Mouse (Mus musculus): Measurements from ENCODE around the gene Dgkd. TPM values are rescaled to one million over a fixed set of nuclear protein-coding genes. Genes with fewer than 3 reads are reported as not detected.

The Dgkd gene
- total and polyA plus RNA-seq, 3 experiments: 23.5 to 47.3 (median 40.8) TPM

GRCm38 (mm10) chr1:87852081-87852790 is 851 bp upstream of the Dgkd start:
- WGBS: 49% methylated on average over 5 of the region's 5 CpGs
- DNase-seq: no peak
- H3K4me1 ChIP-seq (ENCODE audit: control insufficient read depth, insufficient read depth, low read length): peaks cover 15% of the 10 kb centered on the region
- H3K36me3 ChIP-seq (ENCODE audit: control insufficient read depth, insufficient read depth, low read length): peaks cover 5% of the 10 kb centered on the region
- TF ChIP-seq CTCF (IDR thresholded peaks at IDR 0.05): no peak
- TF ChIP-seq POLR2A (IDR thresholded peaks at IDR 0.05; ENCODE audit: insufficient read depth, low read depth, low read length): no peak
- TF ChIP-seq EP300 (IDR thresholded peaks at IDR 0.05; ENCODE audit: insufficient read depth, low read depth, low read length): no peak
- peaks cover 3% of the 10 kb centered on the region; the same call in 1 of the 2 replicates for H3K79me2 ChIP-seq (replicated peaks; ENCODE audit: control insufficient read depth, insufficient read depth, low read length)
- intact Hi-C loops (cut with DNase I): loop anchor here (5.0 kb wide), 2 partner anchors 50 to 65 kb away; no protein-coding TSS in a partner anchor
- peak overlapping the region; percentile 78 for H3K27ac ChIP-seq
- H3K9ac ChIP-seq (ENCODE audit: low read depth, low read length): no peak overlapping the region; the same call in 1 of the 2 replicates
- peak overlapping the region; percentile 77 for H3K4me3 ChIP-seq
- no peaks in the 10 kb centered on the region for H3K27me3 ChIP-seq (ENCODE audit: control insufficient read depth, insufficient read depth, low read length)

DNA sequence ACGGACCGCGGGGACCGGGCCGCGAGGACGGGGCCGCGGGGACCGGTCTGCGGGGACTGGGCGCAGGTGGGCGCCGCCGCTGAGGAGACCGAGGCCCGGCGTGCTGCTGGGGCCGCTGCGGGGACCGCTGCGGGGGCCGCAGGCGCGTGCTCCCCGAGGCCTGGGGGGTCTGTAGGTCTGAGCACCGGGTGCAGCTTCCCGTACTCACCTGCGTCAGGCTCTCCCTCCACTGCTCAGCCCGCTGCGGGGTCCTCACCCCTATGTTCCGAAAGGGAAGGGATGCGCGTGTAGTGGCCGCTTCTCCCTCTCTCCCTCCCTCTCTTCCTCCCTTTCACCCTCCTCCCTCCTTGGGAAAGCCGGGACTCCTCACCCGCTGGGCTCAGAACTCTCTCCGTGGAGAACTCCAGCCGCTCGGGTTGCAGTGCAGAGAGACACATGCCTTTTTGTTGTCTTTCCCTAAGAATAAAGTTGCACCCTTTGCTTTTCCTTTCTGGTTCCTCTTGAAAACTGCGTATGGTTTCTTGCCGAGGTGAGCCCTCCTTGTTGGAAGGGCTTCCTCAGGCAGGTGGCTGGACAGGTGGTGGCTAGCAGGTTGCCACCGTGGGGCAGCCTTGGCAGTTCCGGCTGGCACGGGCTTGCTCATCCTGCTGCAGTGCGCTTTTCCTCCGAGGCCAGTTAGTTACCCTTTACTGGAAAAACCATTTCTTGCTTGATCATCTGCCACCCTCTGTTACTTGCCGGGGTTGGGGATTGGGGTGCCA is 694 bp downstream of the Dgkd start:
- Histone ChIP-seq H3K79me2 (replicated peaks; ENCODE audit: control insufficient read depth, insufficient read depth, low read length) (peaks cover 5% of the 10 kb centered on the region), H3K27ac (peak overlapping the region; percentile 88), H3K4me1 (ENCODE audit: control insufficient read depth, insufficient read depth, low read length) (peaks cover 13% of the 10 kb centered on the region), H3K9ac (ENCODE audit: low read depth, low read length) (peak overlapping the region; percentile 94), H3K36me3 (ENCODE audit: control insufficient read depth, insufficient read depth, low read length) (peaks cover 8% of the 10 kb centered on the region), H3K4me3 (peak overlapping the region; percentile 77), H3K27me3 (ENCODE audit: control insufficient read depth, insufficient read depth, low read length) (no peaks in the 10 kb centered on the region)
- no peak for TF ChIP-seq POLR2A (IDR thresholded peaks at IDR 0.05; ENCODE audit: insufficient read depth, low read depth, low read length)
- no peak for TF ChIP-seq CTCF (IDR thresholded peaks at IDR 0.05)
- no peak for TF ChIP-seq EP300 (IDR thresholded peaks at IDR 0.05; ENCODE audit: insufficient read depth, low read depth, low read length)
- peak in 1 of 2 experiments; percentile 50 for DNase-seq
- under 1% methylated on average over 47 of the region's 48 CpGs for WGBS
- intact Hi-C loops (cut with DNase I): loop anchor here (5.0 kb wide), 2 partner anchors 49 to 66 kb away; no protein-coding TSS in a partner anchor

- peak overlapping the region; percentile 88 for H3K27ac ChIP-seq
These were observed 1.3 kb downstream of the Dgkd start for GRCm38 (mm10) chr1:87854411-87854810.

GRCm38 (mm10) chr1:87854851-87855251 is 1.8 kb downstream of the Dgkd start:
- DNase-seq: peak in 1 of 2 experiments; percentile 39
- Histone ChIP-seq H3K36me3 (ENCODE audit: control insufficient read depth, insufficient read depth, low read length) (peaks cover 12% of the 10 kb centered on the region), H3K4me1 (ENCODE audit: control insufficient read depth, insufficient read depth, low read length) (peaks cover 14% of the 10 kb centered on the region), H3K27me3 (ENCODE audit: control insufficient read depth, insufficient read depth, low read length) (no peaks in the 10 kb centered on the region), H3K4me3 (peak overlapping the region; percentile 77), H3K9ac (ENCODE audit: low read depth, low read length) (no peak overlapping the region), H3K79me2 (replicated peaks; ENCODE audit: control insufficient read depth, insufficient read depth, low read length) (peaks cover 5% of the 10 kb centered on the region), H3K27ac (peak overlapping the region; percentile 88)
- no peak for TF ChIP-seq POLR2A (IDR thresholded peaks at IDR 0.05; ENCODE audit: insufficient read depth, low read depth, low read length)
- no peak for TF ChIP-seq CTCF (IDR thresholded peaks at IDR 0.05)
- no peak for TF ChIP-seq EP300 (IDR thresholded peaks at IDR 0.05; ENCODE audit: insufficient read depth, low read depth, low read length)
- intact Hi-C loops (cut with DNase I): loop anchor here (5.0 kb wide), 3 partner anchors 37 to 68 kb away; no protein-coding TSS in a partner anchor
- WGBS: 47% methylated on average over 2 of the region's 2 CpGs

More at GRCm38 (mm10) chr1:87854411-87854810, 1.3 kb downstream of the Dgkd start:
- DNase-seq: no peak
- Histone ChIP-seq H3K27me3 (ENCODE audit: control insufficient read depth, insufficient read depth, low read length) (no peaks in the 10 kb centered on the region), H3K4me3 (peak overlapping the region; percentile 77), H3K9ac (ENCODE audit: low read depth, low read length) (peak overlapping the region; percentile 94), H3K79me2 (replicated peaks; ENCODE audit: control insufficient read depth, insufficient read depth, low read length) (peaks cover 5% of the 10 kb centered on the region), H3K4me1 (ENCODE audit: control insufficient read depth, insufficient read depth, low read length) (peaks cover 13% of the 10 kb centered on the region), H3K36me3 (ENCODE audit: control insufficient read depth, insufficient read depth, low read length) (peaks cover 8% of the 10 kb centered on the region)
- TF ChIP-seq EP300 (IDR thresholded peaks at IDR 0.05; ENCODE audit: insufficient read depth, low read depth, low read length) (no peak), CTCF (IDR thresholded peaks at IDR 0.05) (no peak), POLR2A (IDR thresholded peaks at IDR 0.05; ENCODE audit: insufficient read depth, low read depth, low read length) (no peak)
- 15% methylated on average over 6 of the region's 6 CpGs for WGBS
- intact Hi-C loops (cut with DNase I): loop anchor here (5.0 kb wide), 2 partner anchors 48 to 67 kb away; no protein-coding TSS in a partner anchor

GRCm38 (mm10) chr1:87855522-87855921 is 2.4 kb downstream of the Dgkd start:
- TF ChIP-seq EP300 (IDR thresholded peaks at IDR 0.05; ENCODE audit: insufficient read depth, low read depth, low read length): no peak
- no peak for TF ChIP-seq POLR2A (IDR thresholded peaks at IDR 0.05; ENCODE audit: insufficient read depth, low read depth, low read length)
- no peak for TF ChIP-seq CTCF (IDR thresholded peaks at IDR 0.05)
- Histone ChIP-seq H3K9ac (ENCODE audit: low read depth, low read length) (no peak overlapping the region), H3K79me2 (replicated peaks; ENCODE audit: control insufficient read depth, insufficient read depth, low read length) (peaks cover 5% of the 10 kb centered on the region), H3K4me1 (ENCODE audit: control insufficient read depth, insufficient read depth, low read length) (peaks cover 15% of the 10 kb centered on the region), H3K27ac (peak overlapping the region; percentile 88), H3K36me3 (ENCODE audit: control insufficient read depth, insufficient read depth, low read length) (peaks cover 14% of the 10 kb centered on the region), H3K27me3 (ENCODE audit: control insufficient read depth, insufficient read depth, low read length) (no peaks in the 10 kb centered on the region), H3K4me3 (no peak overlapping the region)
- 82% methylated on average over 1 of the region's 1 CpGs for WGBS
- no peak for DNase-seq
- intact Hi-C loops (cut with DNase I): loop anchor here (5.0 kb wide), 1 partner anchor 37 kb away; no protein-coding TSS in a partner anchor
